Mouse (Mus musculus) hindbrain, embryonic 16.5 days (tissue): ENCODE measurements around the gene Slc8a1. TPM values are rescaled to one million over a fixed set of nuclear protein-coding genes. Genes with fewer than 3 reads are reported as not detected.

Source experiments
- ATAC-seq: fragments of 200-750 bp; cut with Nextera tagmentation; 2 replicates; pipeline ENCODE4 v1.8.0; 2017; ENCODE audit warnings: moderate TSS enrichment, moderate library complexity
- H3K27ac ChIP-seq: fragments of 300-500 bp; sonication (generic); 2 replicates; pipeline ENCODE4 v1.5.1; 2014; ENCODE audit warnings: low read depth, mild to moderate bottlenecking, control low read depth, low read length, moderate library complexity
- H3K27me3 ChIP-seq: fragments of 300-500 bp; sonication (generic); replicated peaks from 2 replicates; pipeline ENCODE4 v1.6.1; 2014; ENCODE audit warnings: low read length; ENCODE audit not compliant: control insufficient read depth, insufficient read depth
- H3K36me3 ChIP-seq: fragments of 300-500 bp; sonication (generic); 2 replicates; pipeline ENCODE4 v1.6.1; 2014; ENCODE audit warnings: mild to moderate bottlenecking, low read length, moderate library complexity, mixed read lengths; ENCODE audit not compliant: control insufficient read depth, insufficient read depth
- H3K4me1 ChIP-seq: fragments of 300-500 bp; sonication (generic); 2 replicates; pipeline ENCODE4 v1.6.1; 2014; ENCODE audit warnings: low read depth, low read length; ENCODE audit not compliant: control insufficient read depth, insufficient read depth
- H3K4me2 ChIP-seq: fragments of 300-500 bp; sonication (generic); 2 replicates; pipeline ENCODE4 v1.6.1; 2014; ENCODE audit warnings: mild to moderate bottlenecking, low read length, control low read depth, moderate library complexity
- H3K4me3 ChIP-seq: fragments of 300-500 bp; sonication (generic); 2 replicates; pipeline ENCODE4 v1.5.1; 2014; ENCODE audit warnings: mild to moderate bottlenecking, low read length, control low read depth, moderate library complexity
- H3K9ac ChIP-seq: fragments of 300-500 bp; sonication (generic); 2 replicates; pipeline ENCODE4 v1.6.1; 2014; ENCODE audit warnings: low read depth, mild to moderate bottlenecking, control low read depth, low read length, moderate library complexity
- H3K9me3 ChIP-seq: fragments of 300-500 bp; sonication (generic); 2 replicates; pipeline ENCODE4 v1.6.1; 2014; ENCODE audit warnings: mild to moderate bottlenecking, low read length, moderate library complexity; ENCODE audit not compliant: control insufficient read depth
- WGBS: fragments of 180-500 bp; shearing (Covaris S2); extraction: QIAGEN DNeasy Blood & Tissue Kit; methylation state at CpG from one replicate; pipeline ENCODE4 v1.1.7; 2014; 5-methylcytosine and 5-hydroxymethylcytosine counted together
- polyA plus RNA-seq: library from polyadenylated mRNA; unstranded; fragments of >200 nt; fragmentation: Nextera tagmentation; extraction: Ambion mirVana; gene quantifications from 2 replicates; pipeline ENCODE4 v1.2.1, GENCODE M21; 2015

Slc8a1 gene
- polyA plus RNA-seq, 1 experiment from 2014 or later = 19.7 TPM

DNA sequence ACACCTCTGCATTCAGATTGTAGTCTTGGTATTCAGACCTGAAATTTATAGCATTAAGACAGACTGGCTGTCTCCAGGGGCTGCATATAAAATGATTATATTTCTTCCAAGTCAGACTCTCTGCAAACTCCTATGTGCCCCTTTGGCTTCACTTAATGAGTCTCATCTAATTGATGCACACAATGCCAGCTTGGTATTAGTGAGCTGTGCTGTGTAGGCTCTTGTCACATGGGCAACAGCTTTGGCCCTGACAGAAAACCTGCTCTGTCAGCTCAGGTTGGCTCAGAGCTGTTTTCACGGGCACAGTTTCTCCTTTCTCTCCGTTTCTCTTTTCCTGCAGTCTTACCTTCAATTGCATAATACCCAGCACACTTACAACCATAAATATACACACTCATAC is 60.7 kb downstream of the Slc8a1 start:
- no peak overlapping the region for H3K9ac ChIP-seq
- H3K27me3 ChIP-seq = no peaks in the 10 kb centered on the region
- H3K4me1 ChIP-seq = no peaks in the 10 kb centered on the region
- H3K27ac ChIP-seq = no peak overlapping the region
- 69% methylated on average over 2 of the region's 2 CpGs for WGBS
- no peak overlapping the region for H3K4me2 ChIP-seq
- H3K9me3 ChIP-seq = no peaks in the 10 kb centered on the region
- ATAC-seq = peak; percentile 71; the same call in 1 of the 2 replicates
- no peaks in the 10 kb centered on the region for H3K36me3 ChIP-seq
- no peak overlapping the region for H3K4me3 ChIP-seq

DNA sequence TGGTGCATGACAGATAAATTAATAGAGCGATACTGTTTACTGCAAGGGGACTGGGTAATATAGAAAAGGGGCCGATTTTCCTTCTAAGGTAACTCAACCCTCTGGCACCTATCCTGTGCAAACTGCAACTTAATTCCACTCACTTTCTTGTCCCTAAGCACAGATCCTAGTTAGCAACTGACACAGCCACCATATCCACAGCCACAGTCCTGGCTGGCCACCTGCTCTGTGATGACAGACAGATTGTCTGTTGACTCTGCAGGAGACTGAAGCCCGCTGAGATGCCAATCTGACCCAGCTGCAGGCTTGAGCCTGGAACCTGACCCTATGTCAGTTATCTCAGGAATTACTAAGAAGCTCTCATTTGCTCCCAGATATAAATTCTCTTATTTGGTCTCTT is 62.0 kb downstream of the Slc8a1 start:
- H3K27ac ChIP-seq = no peak overlapping the region
- H3K4me2 ChIP-seq = no peak overlapping the region
- no peaks in the 10 kb centered on the region for H3K9me3 ChIP-seq
- H3K4me1 ChIP-seq = no peaks in the 10 kb centered on the region; the same call in 1 of the 2 replicates
- WGBS = 63% methylated on average over 3 of the region's 3 CpGs
- H3K9ac ChIP-seq = no peak overlapping the region
- no peak overlapping the region for H3K4me3 ChIP-seq
- no peak; the same call in 1 of the 2 replicates for ATAC-seq
- no peaks in the 10 kb centered on the region for H3K36me3 ChIP-seq
- H3K27me3 ChIP-seq = no peaks in the 10 kb centered on the region

DNA sequence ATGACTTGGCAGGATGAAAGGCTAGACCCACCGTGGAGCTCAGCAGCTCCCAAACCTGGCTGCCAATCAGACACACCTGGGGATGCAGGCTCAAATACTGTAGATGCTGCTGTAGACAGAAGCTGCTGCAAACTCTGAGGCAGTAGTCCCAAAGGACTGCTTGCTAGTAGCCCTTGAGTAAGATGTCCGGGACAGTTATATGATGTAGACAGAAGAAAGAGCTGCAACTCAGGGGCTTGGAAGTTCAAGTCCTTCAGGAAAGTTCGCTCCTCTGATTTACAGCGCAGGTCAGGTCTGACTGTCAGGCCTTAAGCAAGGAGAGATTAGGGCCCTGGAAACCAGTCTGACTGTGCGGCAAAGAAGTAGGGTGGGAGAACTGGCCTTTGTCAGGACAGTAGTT is 66.9 kb downstream of the Slc8a1 start:
- 14% methylated on average over 5 of the region's 5 CpGs for WGBS
- Histone ChIP-seq H3K4me2 (peak overlapping the region; percentile 88), H3K9ac (no peak overlapping the region), H3K27ac (no peak overlapping the region), H3K27me3 (no peaks in the 10 kb centered on the region), H3K4me3 (no peak overlapping the region), H3K4me1 (peaks cover 15% of the 10 kb centered on the region), H3K9me3 (no peaks in the 10 kb centered on the region), H3K36me3 (no peaks in the 10 kb centered on the region)
- ATAC-seq = no peak

DNA sequence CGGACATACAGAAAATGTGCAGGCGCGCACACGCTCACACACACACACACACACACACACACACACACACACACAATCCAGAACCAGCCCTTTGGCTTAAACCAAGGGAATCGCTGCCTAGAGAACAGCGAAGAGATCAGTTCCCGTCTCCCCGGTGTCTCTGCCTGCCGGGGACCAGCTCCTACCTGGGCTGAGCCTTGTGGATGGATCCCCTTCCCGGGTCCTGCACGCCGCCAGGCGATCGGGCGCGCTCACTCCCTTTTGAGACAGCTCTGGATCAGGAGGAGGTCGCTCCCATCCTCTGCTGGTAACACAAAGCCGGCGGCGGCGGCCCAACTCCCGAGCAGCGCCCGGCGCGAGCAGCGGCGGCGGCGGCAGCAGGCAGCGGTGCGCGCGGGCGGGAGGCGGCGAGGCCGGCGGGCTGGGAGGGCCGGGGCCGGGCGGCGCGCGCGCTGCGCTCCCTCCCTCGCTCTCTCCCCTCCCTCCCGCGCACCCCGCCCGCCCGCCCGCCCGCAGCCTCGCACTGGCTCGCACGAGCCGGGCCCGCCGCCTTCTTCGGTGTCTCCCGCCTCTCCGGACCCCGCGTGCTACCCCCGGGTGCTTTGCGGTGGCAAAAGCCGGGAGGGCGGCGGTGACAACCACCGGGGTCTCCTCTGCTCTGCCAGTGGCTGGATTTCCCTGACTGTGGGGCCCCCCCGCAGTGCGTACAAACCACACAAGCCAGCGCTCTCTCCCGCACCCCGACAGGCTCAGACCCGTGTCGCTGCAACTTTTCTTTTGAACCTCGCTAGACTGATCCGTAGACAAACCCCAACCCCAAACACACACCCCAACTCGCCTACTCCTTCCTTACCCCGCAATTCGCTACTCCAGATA is 68.1 kb downstream of the Slc8a1 start:
- ATAC-seq = peak; percentile 88
- H3K9ac ChIP-seq = peak overlapping the region; percentile 95
- peak overlapping the region; percentile 82 for H3K4me3 ChIP-seq
- H3K27ac ChIP-seq = peak overlapping the region; percentile 99
- H3K9me3 ChIP-seq = no peaks in the 10 kb centered on the region
- H3K36me3 ChIP-seq = no peaks in the 10 kb centered on the region
- no peaks in the 10 kb centered on the region for H3K27me3 ChIP-seq
- H3K4me1 ChIP-seq = peaks cover 15% of the 10 kb centered on the region
- peak overlapping the region; percentile 88 for H3K4me2 ChIP-seq
- under 1% methylated on average over 60 of the region's 84 CpGs for WGBS

DNA sequence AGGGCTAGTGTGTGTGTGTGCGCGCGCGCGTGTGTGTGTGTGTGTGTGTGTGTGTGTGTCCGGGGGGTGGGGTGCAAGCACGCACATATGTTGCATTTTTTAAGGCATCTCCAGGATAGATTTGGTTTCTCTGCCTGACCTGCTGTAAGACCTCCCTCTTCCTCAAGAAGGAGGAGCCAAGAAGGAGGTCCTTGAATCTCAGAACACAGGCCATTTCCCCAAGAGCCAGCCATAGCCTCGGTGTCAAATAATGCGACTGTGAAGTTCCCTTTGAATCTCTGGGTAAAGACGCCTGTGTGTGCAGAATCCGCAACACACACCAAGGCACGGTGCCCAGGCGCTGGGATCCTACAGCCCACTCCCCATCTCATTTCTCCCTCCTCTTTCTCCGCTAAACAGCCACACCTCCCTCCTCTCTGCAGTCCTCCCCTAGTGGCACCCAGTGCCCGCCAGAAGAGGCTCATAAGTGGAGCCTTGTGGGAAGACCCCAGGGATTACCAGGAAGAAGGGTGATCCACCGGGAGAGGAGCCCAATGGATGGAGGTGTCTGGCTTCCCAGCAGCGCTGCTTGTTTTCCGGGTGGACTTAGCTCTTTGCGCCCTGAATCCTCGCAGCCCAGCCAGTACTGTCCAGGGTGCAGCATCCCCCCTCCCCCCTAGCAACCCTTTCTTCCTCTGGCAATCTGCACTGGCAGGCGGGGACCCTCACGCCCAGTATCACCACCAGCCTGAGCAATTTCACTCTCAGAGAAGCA is 68.9 kb downstream of the Slc8a1 start:
- Histone ChIP-seq H3K9me3 (no peaks in the 10 kb centered on the region), H3K9ac (peak overlapping the region; percentile 95), H3K4me1 (peaks cover 15% of the 10 kb centered on the region), H3K4me3 (peak overlapping the region; percentile 82), H3K27me3 (no peaks in the 10 kb centered on the region), H3K4me2 (peak overlapping the region; percentile 88), H3K36me3 (no peaks in the 10 kb centered on the region), H3K27ac (peak overlapping the region; percentile 99)
- WGBS = under 1% methylated on average over 22 of the region's 22 CpGs
- ATAC-seq = peak; percentile 88

DNA sequence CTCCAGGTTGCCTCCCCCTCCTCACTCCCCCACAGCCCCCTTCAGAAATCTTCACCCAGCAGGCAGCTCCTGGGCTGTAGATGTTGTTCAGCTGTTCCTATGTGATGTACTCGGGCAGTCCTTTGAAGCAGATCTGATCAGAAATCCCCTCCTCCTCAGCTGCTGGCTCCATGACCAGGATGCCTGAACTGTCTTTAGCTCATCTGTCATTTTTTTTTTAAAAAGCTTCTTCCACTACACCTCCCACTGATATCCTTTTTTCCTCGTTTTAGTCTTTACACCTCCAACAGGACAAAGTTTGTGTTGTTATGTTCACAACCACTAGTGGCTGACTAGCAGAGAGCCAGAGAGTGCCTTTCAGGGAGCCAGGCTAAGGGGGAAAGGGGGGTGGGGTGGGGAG is 69.7 kb downstream of the Slc8a1 start:
- 3% methylated on average over 2 of the region's 2 CpGs for WGBS
- Histone ChIP-seq H3K9me3 (no peaks in the 10 kb centered on the region), H3K27ac (peak overlapping the region; percentile 99), H3K4me1 (peaks cover 15% of the 10 kb centered on the region), H3K27me3 (no peaks in the 10 kb centered on the region), H3K36me3 (no peaks in the 10 kb centered on the region), H3K4me3 (peak overlapping the region; percentile 82), H3K9ac (peak overlapping the region; percentile 95), H3K4me2 (peak overlapping the region; percentile 88)
- ATAC-seq = 0 out of 2 replicates have a peak, but pooled peaks have one; percentile 0

DNA sequence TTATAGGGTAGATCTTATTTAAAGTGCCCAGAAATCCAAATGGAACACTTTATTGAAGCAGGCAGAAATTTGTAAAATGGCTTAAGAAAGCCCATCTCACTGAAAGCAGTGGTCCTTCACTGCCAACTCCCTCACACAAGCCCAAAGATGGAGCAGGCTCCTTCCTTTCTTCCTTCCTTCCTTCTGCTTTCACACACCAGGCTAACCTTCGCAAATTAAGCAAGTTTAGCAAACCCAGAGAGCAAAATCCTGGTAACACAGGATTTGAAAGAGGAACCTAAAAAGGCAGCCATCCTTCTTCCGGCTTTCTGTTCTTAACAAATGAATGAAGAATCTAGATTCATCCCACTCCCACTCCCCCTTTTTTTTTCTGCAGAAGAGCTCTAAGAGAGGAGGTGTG is 70.2 kb downstream of the Slc8a1 start:
- Histone ChIP-seq H3K27me3 (no peaks in the 10 kb centered on the region), H3K9ac (peak overlapping the region; percentile 95), H3K4me1 (peaks cover 15% of the 10 kb centered on the region), H3K4me3 (peak overlapping the region; percentile 82), H3K27ac (peak overlapping the region; percentile 56; the same call in 1 of the 2 replicates), H3K9me3 (no peaks in the 10 kb centered on the region), H3K36me3 (no peaks in the 10 kb centered on the region), H3K4me2 (peak overlapping the region; percentile 88)
- ATAC-seq = no peak
- 39% methylated on average over 2 of the region's 2 CpGs for WGBS

DNA sequence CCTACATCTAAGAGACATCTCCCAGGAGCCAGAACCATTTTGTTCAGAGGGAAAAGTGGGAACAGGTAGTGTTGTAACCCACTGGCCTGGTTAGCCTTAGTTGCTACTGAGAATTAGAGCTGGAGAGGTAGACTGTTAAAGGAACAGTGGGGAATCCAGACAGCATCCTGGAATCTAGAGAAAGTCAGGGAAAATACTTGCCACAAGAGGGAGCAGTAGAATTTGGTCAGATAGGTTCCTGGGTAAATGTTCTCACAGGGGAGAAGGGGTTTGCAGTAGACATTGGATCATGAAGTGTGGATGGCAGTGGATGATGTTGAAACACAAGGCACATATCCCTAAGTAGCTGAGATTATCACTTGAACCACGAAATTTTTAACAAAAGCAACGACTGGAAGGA is 71.6 kb downstream of the Slc8a1 start:
- Histone ChIP-seq H3K27me3 (no peaks in the 10 kb centered on the region), H3K27ac (no peak overlapping the region), H3K4me3 (no peak overlapping the region), H3K36me3 (no peaks in the 10 kb centered on the region), H3K4me1 (peaks cover 15% of the 10 kb centered on the region), H3K9ac (no peak overlapping the region), H3K9me3 (no peaks in the 10 kb centered on the region), H3K4me2 (peak overlapping the region; percentile 88)
- WGBS = 46% methylated on average over 2 of the region's 2 CpGs
- no peak for ATAC-seq

DNA sequence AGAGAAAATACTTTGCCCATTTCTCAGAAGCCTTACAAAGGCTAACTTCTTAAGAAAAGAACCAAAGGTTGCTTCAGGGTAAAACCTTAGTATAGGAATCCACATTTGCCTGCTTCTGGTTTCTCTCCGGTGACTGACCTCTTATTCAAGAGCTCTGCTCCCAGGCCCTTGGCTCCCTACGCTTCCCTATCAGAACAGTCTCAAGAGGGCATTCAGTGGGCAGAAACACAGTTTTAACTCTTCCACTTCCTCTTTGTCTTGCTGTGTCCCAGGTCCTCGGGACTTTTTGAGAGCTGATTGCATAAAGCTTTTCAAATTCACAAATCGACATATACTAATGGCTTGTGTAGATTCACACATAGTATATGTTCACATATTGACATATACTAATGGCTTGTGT is 73.3 kb downstream of the Slc8a1 start:
- H3K4me3 ChIP-seq = no peak overlapping the region
- H3K27me3 ChIP-seq = no peaks in the 10 kb centered on the region
- no peaks in the 10 kb centered on the region for H3K9me3 ChIP-seq
- no peak overlapping the region for H3K9ac ChIP-seq
- H3K4me1 ChIP-seq = peaks cover 12% of the 10 kb centered on the region
- 81% methylated on average over 4 of the region's 4 CpGs for WGBS
- no peak overlapping the region for H3K27ac ChIP-seq
- ATAC-seq = no peak
- no peaks in the 10 kb centered on the region for H3K36me3 ChIP-seq
- H3K4me2 ChIP-seq = no peak overlapping the region
